Mouse (Mus musculus): Measurements from ENCODE around the gene Erp44. TPM values are rescaled to one million over a fixed set of nuclear protein-coding genes. Genes with fewer than 3 reads are reported as not detected.

Gene Erp44
- total and polyA plus RNA-seq, 3 experiments: 31.1 to 31.6 TPM; not detected in 1

- no peak for DNase-seq (ENCODE audit: low read depth, low spot score)
- Histone ChIP-seq H3K27me3 (ENCODE audit: control insufficient read depth in 1 of 2, insufficient read depth in 2 of 2, low read length in 2 of 2) (no peaks in the 10 kb centered on the region), H3K27ac (ENCODE audit: control insufficient read depth, low read depth, low read length) (no peak overlapping the region), H3K4me3 (ENCODE audit: control insufficient read depth in 1 of 2, insufficient read depth in 1 of 2, low read depth in 2 of 2, low read length in 2 of 2) (no peak overlapping the region), H3K4me1 (ENCODE audit: control insufficient read depth in 1 of 2, insufficient read depth in 2 of 2, low read length in 2 of 2) (peaks cover 6 to 8% of the 10 kb centered on the region in 2 experiments), H3K9me3 (replicated peaks; ENCODE audit: insufficient read depth, low read length) (no peaks in the 10 kb centered on the region), H3K9ac (ENCODE audit: control insufficient read depth, low read depth, low read length, poor library complexity, severe bottlenecking) (no peak overlapping the region), H3K79me2 (ENCODE audit: control insufficient read depth, insufficient read depth, low read length, poor library complexity) (peaks cover 18% of the 10 kb centered on the region), H3K36me3 (ENCODE audit: control insufficient read depth in 1 of 2, insufficient read depth in 2 of 2, low read length in 2 of 2) (peaks cover 0 to 11% of the 10 kb centered on the region in 2 experiments; a peak in 2 of 4 replicates)
- TF ChIP-seq ZC3H11A (IDR thresholded peaks at IDR 0.05; ENCODE audit: low read depth, low read length): no peak
- TF ChIP-seq POLR2AphosphoS5 (IDR thresholded peaks at IDR 0.05; ENCODE audit: borderline replicate concordance, low read depth, low read length): no peak
- TF ChIP-seq MYC (IDR thresholded peaks at IDR 0.05; ENCODE audit: low read depth, low read length): no peak
- no peak for TF ChIP-seq RCOR1 (IDR thresholded peaks at IDR 0.05; ENCODE audit: low read depth, low read length)
- no peak for TF ChIP-seq POLR2A (IDR thresholded peaks at IDR 0.05; ENCODE audit: control insufficient read depth in 1 of 2, insufficient read depth in 1 of 2, low read depth in 1 of 2, low read length in 2 of 2, poor library complexity in 1 of 2)
- TF ChIP-seq TCF12 (IDR thresholded peaks at IDR 0.05; ENCODE audit: low read depth, low read length): no peak
- TF ChIP-seq KAT2A (conservative IDR thresholded peaks at IDR 0.05; ENCODE audit: low read depth, low read length): no peak
- TF ChIP-seq EP300 (IDR thresholded peaks at IDR 0.05; ENCODE audit: low read depth in 1 of 2, low read length in 2 of 2): no peak
- TF ChIP-seq ZKSCAN1 (IDR thresholded peaks at IDR 0.05; ENCODE audit: low read depth, low read length): no peak
- no peak for TF ChIP-seq USF1 (IDR thresholded peaks at IDR 0.05; ENCODE audit: low read depth, low read length)
- TF ChIP-seq NELFE (IDR thresholded peaks at IDR 0.05; ENCODE audit: low read depth, low read length): no peak
- no peak for TF ChIP-seq TAL1 (IDR thresholded peaks at IDR 0.05; ENCODE audit: low read length)
- TF ChIP-seq HCFC1 (IDR thresholded peaks at IDR 0.05; ENCODE audit: low read depth, low read length): no peak
- TF ChIP-seq ELF1 (IDR thresholded peaks at IDR 0.05; ENCODE audit: low read depth, low read length): no peak
- TF ChIP-seq CHD2 (IDR thresholded peaks at IDR 0.05; ENCODE audit: low read length): no peak
- no peak for TF ChIP-seq USF2 (IDR thresholded peaks at IDR 0.05; ENCODE audit: borderline replicate concordance in 1 of 2, insufficient read depth in 1 of 2, low read depth in 1 of 2, low read length in 2 of 2)
Observed at GRCm38 (mm10) chr4:48281121-48281520, 1.8 kb upstream of the Erp44 start.

- Histone ChIP-seq H3K9ac (ENCODE audit: control insufficient read depth, low read depth, low read length, poor library complexity, severe bottlenecking) (peak overlapping the region; percentile 88), H3K9me3 (replicated peaks; ENCODE audit: insufficient read depth, low read length) (no peaks in the 10 kb centered on the region), H3K79me2 (ENCODE audit: control insufficient read depth, insufficient read depth, low read length, poor library complexity) (peaks cover 34% of the 10 kb centered on the region), H3K4me1 (ENCODE audit: control insufficient read depth in 1 of 2, insufficient read depth in 2 of 2, low read length in 2 of 2) (peaks cover 6 to 11% of the 10 kb centered on the region in 2 experiments), H3K27ac (ENCODE audit: control insufficient read depth, low read depth, low read length) (peak overlapping the region; percentile 44), H3K36me3 (ENCODE audit: control insufficient read depth in 1 of 2, insufficient read depth in 2 of 2, low read length in 2 of 2) (peaks cover 0 to 13% of the 10 kb centered on the region in 2 experiments; a peak in 2 of 4 replicates), H3K4me3 (ENCODE audit: control insufficient read depth in 1 of 2, insufficient read depth in 1 of 2, low read depth in 2 of 2, low read length in 2 of 2) (peak overlapping the region; percentile 81 to 97), H3K27me3 (ENCODE audit: control insufficient read depth in 1 of 2, insufficient read depth in 2 of 2, low read length in 2 of 2) (no peaks in the 10 kb centered on the region)
- DNase-seq (ENCODE audit: low read depth, low spot score): peak; percentile 80
- TF ChIP-seq ELF1 (IDR thresholded peaks at IDR 0.05; ENCODE audit: low read depth, low read length) (peak; percentile 87), MYC (IDR thresholded peaks at IDR 0.05; ENCODE audit: low read depth, low read length) (0 out of 2 replicates have a peak, but pooled peaks have one; percentile 4), NELFE (IDR thresholded peaks at IDR 0.05; ENCODE audit: low read depth, low read length) (no peak), POLR2A (IDR thresholded peaks at IDR 0.05; ENCODE audit: control insufficient read depth in 1 of 2, insufficient read depth in 1 of 2, low read depth in 1 of 2, low read length in 2 of 2, poor library complexity in 1 of 2) (peak in 1 of 2 experiments; percentile 1; a peak in 1 of 4 replicates), MAX (IDR thresholded peaks at IDR 0.05; ENCODE audit: low read length) (peak; percentile 54), RAD21 (IDR thresholded peaks at IDR 0.05; ENCODE audit: low read depth, low read length) (no peak), MEF2A (IDR thresholded peaks at IDR 0.05; ENCODE audit: extremely low read depth, insufficient replicate concordance, low read depth, low read length, poor library complexity, severe bottlenecking) (peak; percentile 14; the same call in 1 of the 2 replicates), SMC3 (IDR thresholded peaks at IDR 0.05; ENCODE audit: low read depth, low read length) (0 out of 2 replicates have a peak, but pooled peaks have one; percentile 6)
Observed at GRCm38 (mm10) chr4:48278757-48279497, 431 bp downstream of the Erp44 start.

Measured in MEL (cell line).